Mouse (Mus musculus) lung, adult 2 months (tissue): ENCODE results near the gene Emc9. TPM values are rescaled to one million over a fixed set of nuclear protein-coding genes. Genes with fewer than 3 reads are reported as not detected.
A peak's percentile ranks its signal among the peaks of the same experiment; 100 is the strongest.

Experiments
- DNase-seq: peaks from one replicate; pipeline ENCODE4 v3.0.0; 2022
- H3K4me1 ChIP-seq: fragments of 200-500 bp; 2 replicates; pipeline ENCODE4 v1.6.1; 2011; ENCODE audit warnings: low read length; ENCODE audit not compliant: control insufficient read depth, insufficient read depth
- H3K4me3 ChIP-seq: fragments of 200-500 bp; replicated peaks from 2 replicates; pipeline ENCODE3; 2011; ENCODE audit warnings: low read depth, mild to moderate bottlenecking, control low read depth, low read length; ENCODE audit errors: extremely low read depth
- CTCF ChIP-seq: fragments of 200-500 bp; IDR thresholded peaks from 2 replicates; pipeline ENCODE4 v1.5.1; 2011; ENCODE audit warnings: mild to moderate bottlenecking, low read length, control low read depth; ENCODE audit not compliant: insufficient read depth
- POLR2A ChIP-seq: fragments of 200-500 bp; IDR thresholded peaks from 2 replicates; pipeline ENCODE4 v1.6.1; 2011; ENCODE audit warnings: low read depth, mild to moderate bottlenecking, control low read depth, low read length, borderline replicate concordance; ENCODE audit errors: extremely low read depth
- WGBS: fragments of 180-500 bp; shearing (Covaris S2); methylation state at CpG from one replicate; pipeline ENCODE4 v1.1.7; 2018; 5-methylcytosine and 5-hydroxymethylcytosine counted together
- polyA plus RNA-seq: library from polyadenylated mRNA; depleted of rRNA; stranded (reverse); fragments of >200 nt; gene quantifications from 2 replicates; pipeline ENCODE4 v1.2.3, GENCODE M21; 2012; rRNA removed

Emc9 gene
- polyA plus RNA-seq, 1 experiment: 20.7 TPM

GRCm38 (mm10) chr14:55551347-55551746 lies 33.8 kb downstream of the Emc9 start:
- DNase-seq: no peak
- TF ChIP-seq POLR2A: no peak
- no peak for TF ChIP-seq CTCF
- Histone ChIP-seq H3K4me3 (no peak overlapping the region), H3K4me1 (no peaks in the 10 kb centered on the region)
- 65% methylated on average over 5 of the region's 5 CpGs for WGBS

DNA sequence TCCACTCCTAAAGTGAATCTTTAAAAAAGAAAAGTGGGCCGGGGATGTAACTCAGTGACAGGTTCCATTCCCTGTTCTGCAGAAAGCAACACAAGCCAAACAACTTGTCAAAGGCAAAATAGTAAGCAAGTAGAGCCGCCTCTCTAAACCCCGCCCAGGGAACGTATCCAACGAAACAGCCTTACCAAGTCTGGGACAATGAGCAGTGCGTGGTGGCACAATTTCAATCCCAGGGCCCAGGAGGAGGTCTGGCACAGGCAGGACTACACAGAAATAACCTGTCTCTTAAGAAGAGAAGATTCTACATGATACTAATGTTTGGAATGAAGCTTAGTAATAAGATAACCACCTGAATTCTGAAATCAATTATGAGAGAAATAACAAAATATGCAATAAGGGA lies 34.9 kb downstream of the Emc9 start:
- TF ChIP-seq CTCF (no peak), POLR2A (no peak)
- H3K4me3 ChIP-seq: no peak overlapping the region
- no peak for DNase-seq
- H3K4me1 ChIP-seq: no peaks in the 10 kb centered on the region
- WGBS: 82% methylated on average over 6 of the region's 6 CpGs

DNA sequence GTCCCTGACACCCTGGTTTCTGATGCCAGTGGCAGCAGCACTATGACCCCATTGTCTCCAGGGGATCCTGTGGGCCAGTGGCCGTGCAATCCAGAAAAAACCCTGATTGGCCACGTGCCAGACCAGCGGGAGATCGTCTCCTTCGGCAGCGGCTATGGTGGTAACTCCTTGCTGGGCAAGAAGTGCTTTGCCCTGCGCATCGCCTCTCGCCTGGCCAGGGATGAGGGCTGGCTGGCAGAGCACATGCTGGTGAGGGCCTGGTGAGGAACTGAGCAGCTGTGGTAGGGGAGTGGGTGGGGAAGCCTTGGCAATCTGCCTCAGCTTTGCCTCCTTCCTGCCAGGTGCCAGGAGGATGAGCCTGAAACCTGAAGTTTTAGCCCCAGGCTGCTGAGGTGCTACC lies 40.8 kb downstream of the Emc9 start:
- 68% methylated on average over 9 of the region's 9 CpGs for WGBS

GRCm38 (mm10) chr14:55542268-55542667 lies 42.8 kb downstream of the Emc9 start:
- no peak for DNase-seq
- WGBS: 94% methylated on average over 12 of the region's 12 CpGs
- Histone ChIP-seq H3K4me1 (0 out of 2 replicates have a peak, but pooled peaks cover 3% of the 10 kb centered on the region), H3K4me3 (no peak overlapping the region)
- TF ChIP-seq POLR2A (no peak), CTCF (no peak)

More for the DNA sequence above, 40.8 kb downstream of the Emc9 start:
- no peak for TF ChIP-seq CTCF
- TF ChIP-seq POLR2A: no peak
- no peak for DNase-seq
- 0 out of 2 replicates have a peak, but pooled peaks cover 3% of the 10 kb centered on the region for H3K4me1 ChIP-seq
- H3K4me3 ChIP-seq: no peak overlapping the region

DNA sequence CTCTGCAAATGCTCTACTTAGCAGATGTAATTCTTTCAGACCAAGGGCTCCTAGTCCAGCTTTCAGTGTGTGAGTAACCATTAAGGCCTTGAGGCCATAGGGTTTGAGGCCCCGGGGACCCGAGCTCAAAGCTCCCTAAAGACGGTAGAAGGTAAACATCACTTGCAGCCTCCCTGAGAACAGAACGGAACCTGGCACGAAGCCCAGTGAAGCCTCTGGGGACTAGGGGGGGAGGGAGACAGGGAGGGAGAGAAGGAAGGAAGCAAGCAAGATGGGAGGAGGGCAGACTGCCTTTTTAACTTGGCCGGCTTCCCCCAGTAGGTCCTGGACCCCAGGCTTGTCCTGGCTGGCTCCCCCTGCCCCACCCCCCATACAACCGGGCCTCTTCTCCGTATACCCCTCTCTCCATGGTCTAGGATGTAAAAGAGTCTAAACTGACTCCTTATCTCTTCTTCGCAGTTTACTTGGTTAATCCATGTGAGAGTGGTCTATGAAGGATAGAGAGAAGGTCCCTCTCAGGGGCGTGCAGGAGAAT lies 44.2 kb downstream of the Emc9 start:
- Histone ChIP-seq H3K4me1 (0 out of 2 replicates have a peak, but pooled peaks cover 3% of the 10 kb centered on the region), H3K4me3 (peak overlapping the region; percentile 96)
- TF ChIP-seq POLR2A (no peak), CTCF (no peak)
- 3% methylated on average over 10 of the region's 10 CpGs for WGBS
- peak; percentile 72 for DNase-seq

DNA sequence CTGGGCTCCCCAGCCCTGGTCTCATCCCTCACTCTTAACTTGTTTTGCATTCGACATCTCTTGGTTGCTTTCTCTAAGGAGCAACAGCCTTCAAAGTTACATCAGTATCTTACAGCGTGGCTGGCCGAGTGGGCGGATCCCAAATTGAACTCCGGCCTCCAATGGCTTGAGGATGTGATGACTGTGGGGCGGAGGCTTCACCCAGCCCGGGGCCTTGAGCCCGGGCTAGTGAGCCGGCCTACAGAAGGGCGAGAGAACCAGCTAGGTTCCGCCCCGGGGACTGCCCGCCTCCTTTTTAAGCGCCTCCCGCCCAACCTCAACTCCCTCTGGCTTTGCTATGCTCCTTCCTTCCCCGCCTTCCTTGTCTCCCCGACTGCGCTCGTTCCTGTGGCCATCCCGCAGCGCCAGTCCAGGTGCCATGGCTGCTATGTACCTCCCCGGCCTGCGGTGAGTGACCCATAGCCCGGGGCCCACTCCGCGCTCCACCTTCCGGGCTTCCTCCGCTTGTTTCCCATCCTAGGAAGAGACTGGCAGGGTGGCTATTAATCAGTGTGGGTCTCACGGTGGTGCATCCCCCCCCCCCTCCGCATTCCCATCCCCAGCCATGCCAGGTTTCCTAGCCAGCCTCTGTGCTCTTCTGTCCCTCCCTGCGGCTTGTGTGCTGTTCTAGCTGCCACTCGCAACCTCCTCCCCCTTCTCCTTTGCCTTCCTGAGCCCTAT lies 44.9 kb downstream of the Emc9 start, which contains the start of gene Pck2:
TSS of gene Pck2 (plus strand) at position 200 of the 720 bp plus-strand sequence.
- H3K4me3 ChIP-seq: peak within 1 kb of the TSS; percentile 96
- under 1% methylated on average over 32 of the region's 32 CpGs for WGBS
- H3K4me1 ChIP-seq: 0 out of 2 replicates have a peak, but pooled peaks cover 3% of the 10 kb centered on the region
- peak; percentile 79 for DNase-seq
- TF ChIP-seq CTCF: no peak
- TF ChIP-seq POLR2A: peak; percentile 89; the same call in 1 of the 2 replicates

DNA sequence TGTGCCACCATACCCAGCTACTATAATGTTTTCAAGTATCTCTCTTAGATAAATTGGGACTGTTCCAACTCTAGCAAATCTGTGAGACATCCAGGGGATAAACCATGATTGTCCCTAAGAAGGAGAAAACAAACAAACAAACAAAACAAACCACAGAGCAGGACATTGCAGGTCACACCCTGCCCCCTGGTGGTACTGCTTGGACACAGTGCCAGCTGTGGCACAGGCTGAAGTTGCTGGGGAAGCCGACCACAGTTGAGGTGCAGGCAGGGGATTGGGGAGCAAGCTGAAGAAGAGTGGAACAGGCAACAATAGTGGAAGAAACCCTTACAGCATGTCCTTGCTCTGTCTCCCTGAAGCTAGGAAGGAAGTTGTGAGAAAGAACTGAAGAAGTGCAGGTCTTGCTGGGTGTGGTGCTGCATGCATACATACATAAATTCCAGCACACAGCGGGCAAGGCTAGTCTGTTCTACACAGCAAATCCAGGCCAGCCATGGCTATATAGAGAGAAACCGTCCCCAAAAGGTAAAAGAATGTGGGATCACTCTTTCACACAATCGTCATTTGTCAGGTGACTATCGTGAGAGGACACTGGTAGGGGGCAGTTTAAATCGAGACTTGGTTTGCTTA lies 48.9 kb downstream of the Emc9 start:
- 44% methylated on average over 6 of the region's 6 CpGs for WGBS
- H3K4me1 ChIP-seq: 0 out of 2 replicates have a peak, but pooled peaks cover 3% of the 10 kb centered on the region
- TF ChIP-seq CTCF: peak; percentile 79
- no peak for TF ChIP-seq POLR2A
- DNase-seq: peak; percentile 12
- no peak overlapping the region for H3K4me3 ChIP-seq

Other genes with a start within 250 kb of the Emc9 start
- gene Dhrs4, start 106.5 kb downstream of the Emc9 start, polyA plus RNA-seq: 25.0 and 28.1 TPM in 2 replicates
- 1.8 and 3.0 TPM in 2 replicates for gene Carmil3, start 94.7 kb downstream of the Emc9 start, polyA plus RNA-seq
- gene Cpne6, start 74.9 kb downstream of the Emc9 start, polyA plus RNA-seq: 0.05 and 0.07 TPM in 2 replicates
- gene Nrl, start 60.3 kb downstream of the Emc9 start, polyA plus RNA-seq: not detected in 2 replicates
- 31.6 and 34.1 TPM in 2 replicates for gene Pck2, start 45.0 kb downstream of the Emc9 start, polyA plus RNA-seq
- gene Dcaf11, start 25.3 kb downstream of the Emc9 start, polyA plus RNA-seq: 96.0 and 124 TPM in 2 replicates
- 0.60 and 1.8 TPM in 2 replicates for gene A730061H03Rik, start 24.9 kb downstream of the Emc9 start, polyA plus RNA-seq
- gene Fitm1, start 9.7 kb downstream of the Emc9 start, polyA plus RNA-seq: 5.1 and 17.5 TPM in 2 replicates
- gene Psme1, start 7.2 kb downstream of the Emc9 start, polyA plus RNA-seq: 82.8 and 98.6 TPM in 2 replicates
- 45.0 and 60.5 TPM in 2 replicates for gene Psme2, start 5.8 kb upstream of the Emc9 start, polyA plus RNA-seq
- gene Rnf31, start 6.4 kb upstream of the Emc9 start, polyA plus RNA-seq: 37.7 and 42.8 TPM in 2 replicates
- gene Irf9, start 18.3 kb upstream of the Emc9 start, polyA plus RNA-seq: 77.3 and 82.6 TPM in 2 replicates
- gene Rec8, start 32.7 kb upstream of the Emc9 start, polyA plus RNA-seq: 6.0 and 9.7 TPM in 2 replicates
- 52.7 and 83.9 TPM in 2 replicates for gene Ipo4, start 50.7 kb upstream of the Emc9 start, polyA plus RNA-seq
- gene Gm49378, start 52.6 kb upstream of the Emc9 start, polyA plus RNA-seq: 6.0 and 9.5 TPM in 2 replicates
- gene Tm9sf1, start 58.5 kb upstream of the Emc9 start, polyA plus RNA-seq: 81.4 and 91.7 TPM in 2 replicates
- gene Tssk4, start 64.9 kb upstream of the Emc9 start, polyA plus RNA-seq: 0.70 and 1.0 TPM in 2 replicates
- 15.1 and 20.4 TPM in 2 replicates for gene Mdp1, start 75.2 kb upstream of the Emc9 start, polyA plus RNA-seq
- 11.8 and 18.7 TPM in 2 replicates for gene Gmpr2, start 86.6 kb upstream of the Emc9 start, polyA plus RNA-seq
- gene Nedd8, start 86.8 kb upstream of the Emc9 start, polyA plus RNA-seq: 170 and 270 TPM in 2 replicates
- gene Tinf2, start 96.5 kb upstream of the Emc9 start, polyA plus RNA-seq: 11.9 and 14.8 TPM in 2 replicates
- gene Tgm1, start 128.6 kb upstream of the Emc9 start, polyA plus RNA-seq: 3.4 and 30.7 TPM in 2 replicates
- gene Rabggta, start 137.0 kb upstream of the Emc9 start, polyA plus RNA-seq: 42.0 and 57.3 TPM in 2 replicates
- 69.2 and 89.0 TPM in 2 replicates for gene Dhrs1, start 160.4 kb upstream of the Emc9 start, polyA plus RNA-seq
- 12.7 and 16.8 TPM in 2 replicates for gene Nop9, start 160.4 kb upstream of the Emc9 start, polyA plus RNA-seq
- gene Cideb, start 173.2 kb upstream of the Emc9 start, polyA plus RNA-seq: 3.8 and 4.0 TPM in 2 replicates
- gene Ltb4r2, start 176.1 kb upstream of the Emc9 start, polyA plus RNA-seq: 1.1 and 2.6 TPM in 2 replicates
- gene Ltb4r1, start 180.7 kb upstream of the Emc9 start, polyA plus RNA-seq: 6.5 and 7.1 TPM in 2 replicates
- gene Adcy4, start 198.8 kb upstream of the Emc9 start, polyA plus RNA-seq: 157 and 169 TPM in 2 replicates
- 7.5 and 10.0 TPM in 2 replicates for gene Ripk3, start 203.6 kb upstream of the Emc9 start, polyA plus RNA-seq
- 26.4 and 27.3 TPM in 2 replicates for gene Nfatc4, start 237.8 kb upstream of the Emc9 start, polyA plus RNA-seq